Mouse (Mus musculus) kidney, adult 2 months (tissue): ENCODE results near the gene Atg4d. TPM values are rescaled to one million over a fixed set of nuclear protein-coding genes. Genes with fewer than 3 reads are reported as not detected.

ENCODE experiments used
- DNase-seq: peaks from one replicate; pipeline ENCODE4 v3.0.0; 2021
- H3K27ac ChIP-seq: fragments of 200-500 bp; 2 replicates; pipeline ENCODE4 v1.5.1; 2012; ENCODE audit warnings: low read depth, low read length, control low read depth, inconsistent platforms; ENCODE audit not compliant: insufficient read depth
- H3K27me3 ChIP-seq: fragments of 200-500 bp; replicated peaks from 2 replicates; pipeline ENCODE4 v1.6.1; 2012; ENCODE audit warnings: mild to moderate bottlenecking, moderate library complexity, low read length, inconsistent platforms; ENCODE audit not compliant: control insufficient read depth, insufficient read depth
- H3K36me3 ChIP-seq: fragments of 200-500 bp; 2 replicates; pipeline ENCODE4 v1.6.1; 2012; ENCODE audit warnings: mild to moderate bottlenecking, moderate library complexity, low read length, inconsistent platforms; ENCODE audit not compliant: control insufficient read depth, insufficient read depth
- H3K4me1 ChIP-seq: fragments of 200-500 bp; 2 replicates; pipeline ENCODE4 v1.6.1; 2011; ENCODE audit warnings: low read length; ENCODE audit not compliant: control insufficient read depth, insufficient read depth
- H3K4me3 ChIP-seq: fragments of 200-500 bp; 2 replicates; pipeline ENCODE4 v1.5.1; 2011; ENCODE audit warnings: mild to moderate bottlenecking, low read depth, low read length, control low read depth; ENCODE audit not compliant: insufficient read depth
- CTCF ChIP-seq: fragments of 200-500 bp; conservative IDR thresholded peaks from 2 replicates; pipeline ENCODE4 v1.5.1; 2011; ENCODE audit warnings: low read depth, mild to moderate bottlenecking, control low read depth, low read length, moderate library complexity, mixed read lengths; ENCODE audit not compliant: insufficient read depth, insufficient read length
- POLR2A ChIP-seq: fragments of 200-500 bp; IDR thresholded peaks from one replicate; pipeline ENCODE4 v1.6.1; 2011; ENCODE audit warnings: low read depth, low read length, control low read depth
- WGBS: fragments of 180-500 bp; shearing (Covaris S2); methylation state at CpG from one replicate; pipeline ENCODE4 v1.1.7; 2018; 5-methylcytosine and 5-hydroxymethylcytosine counted together
- polyA plus RNA-seq: library from polyadenylated mRNA; depleted of rRNA; stranded (reverse); fragments of >200 nt; gene quantifications from 2 replicates; pipeline ENCODE4 v1.2.3, GENCODE M21; 2012

Atg4d gene
- polyA plus RNA-seq, 1 experiment, result 67.0 TPM

GRCm38 (mm10) chr9:21292271-21292670 is 27.2 kb downstream of the Atg4d start:
- Histone ChIP-seq H3K4me3 (no peak overlapping the region), H3K27ac (no peak overlapping the region), H3K27me3 (no peaks in the 10 kb centered on the region), H3K36me3 (no peaks in the 10 kb centered on the region), H3K4me1 (peaks cover 5% of the 10 kb centered on the region; the same call in 1 of the 2 replicates)
- WGBS, result 91% methylated on average over 3 of the region's 3 CpGs
- TF ChIP-seq CTCF (no peak), POLR2A (no peak)
- DNase-seq, result no peak

GRCm38 (mm10) chr9:21299014-21299413 is 33.9 kb downstream of the Atg4d start:
- DNase-seq, result no peak
- WGBS, result 75% methylated on average over 10 of the region's 10 CpGs
- no peaks in the 10 kb centered on the region for H3K27me3 ChIP-seq

DNA sequence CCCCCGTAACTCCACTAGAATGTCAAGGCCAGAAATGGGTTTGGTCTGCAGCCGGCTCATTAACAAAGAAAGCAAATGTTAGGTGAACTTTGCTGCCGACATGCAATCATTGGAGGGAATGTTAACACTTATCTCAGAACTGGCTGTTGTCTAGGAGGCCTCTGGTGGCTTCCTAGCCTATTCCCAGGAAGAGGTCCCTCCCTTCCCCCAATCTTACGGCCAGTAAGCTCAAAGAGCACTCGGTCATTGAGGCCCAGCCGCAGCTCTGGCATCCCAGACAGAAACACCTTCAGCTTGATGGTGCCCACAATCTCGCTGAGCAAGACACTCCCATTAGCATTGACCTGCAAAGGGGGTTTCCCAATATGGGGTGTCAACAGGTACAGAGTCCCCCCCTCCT is 40.0 kb downstream of the Atg4d start:
- Histone ChIP-seq H3K4me1 (no peaks in the 10 kb centered on the region), H3K27ac (no peak overlapping the region), H3K36me3 (no peaks in the 10 kb centered on the region), H3K27me3 (no peaks in the 10 kb centered on the region), H3K4me3 (no peak overlapping the region)
- TF ChIP-seq CTCF (no peak), POLR2A (no peak)
- WGBS, result 79% methylated on average over 7 of the region's 7 CpGs
- DNase-seq, result no peak

More at GRCm38 (mm10) chr9:21299014-21299413, 33.9 kb downstream of the Atg4d start:
- Histone ChIP-seq H3K27ac (no peak overlapping the region), H3K4me3 (no peak overlapping the region), H3K36me3 (no peaks in the 10 kb centered on the region), H3K4me1 (no peaks in the 10 kb centered on the region)
- no peak for TF ChIP-seq CTCF
- TF ChIP-seq POLR2A, result no peak

DNA sequence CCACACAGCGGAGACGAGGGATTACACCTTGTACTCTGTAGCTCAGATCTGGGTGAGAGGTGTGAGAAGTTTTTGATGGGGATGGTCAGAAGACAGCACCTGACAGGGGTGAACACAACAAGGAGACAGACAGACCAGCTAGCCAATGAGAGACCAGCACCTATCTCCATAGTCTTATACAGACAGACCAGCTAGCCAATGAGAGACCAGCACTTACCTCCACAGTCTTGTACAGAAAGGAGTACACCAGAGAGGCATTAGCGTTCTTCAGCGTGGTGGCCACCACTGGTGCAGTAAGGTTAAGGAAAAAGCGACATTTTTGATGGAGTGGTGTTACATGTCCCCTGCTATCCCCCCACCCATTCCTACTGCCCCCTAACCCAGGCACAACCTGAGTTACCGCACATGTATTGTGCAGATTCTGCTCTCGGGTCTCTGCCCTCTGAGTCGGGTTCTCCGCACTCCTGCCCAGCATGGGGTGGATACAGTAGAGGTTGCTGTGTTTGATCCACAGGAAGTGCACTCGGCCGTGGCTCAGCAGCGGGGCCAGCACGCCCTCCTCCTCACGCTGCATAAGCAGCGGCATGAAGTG is 44.2 kb downstream of the Atg4d start:
- Histone ChIP-seq H3K4me1 (no peaks in the 10 kb centered on the region), H3K36me3 (no peaks in the 10 kb centered on the region), H3K4me3 (no peak overlapping the region), H3K27ac (no peak overlapping the region), H3K27me3 (no peaks in the 10 kb centered on the region)
- TF ChIP-seq POLR2A (no peak), CTCF (no peak)
- DNase-seq, result peak; percentile 49
- WGBS, result 39% methylated on average over 15 of the region's 15 CpGs

GRCm38 (mm10) chr9:21311695-21312094 is 46.6 kb downstream of the Atg4d start:
- Histone ChIP-seq H3K36me3 (no peaks in the 10 kb centered on the region), H3K27ac (no peak overlapping the region), H3K27me3 (no peaks in the 10 kb centered on the region), H3K4me1 (no peaks in the 10 kb centered on the region), H3K4me3 (peak overlapping the region; percentile 60)
- TF ChIP-seq CTCF, result no peak
- TF ChIP-seq POLR2A, result no peak
- WGBS, result 53% methylated on average over 7 of the region's 7 CpGs
- no peak for DNase-seq

- peak; percentile 65 for DNase-seq
- Histone ChIP-seq H3K4me3 (peak within 1 kb of the TSS; percentile 60), H3K4me1 (no peaks in the 10 kb centered on the region), H3K27me3 (no peaks in the 10 kb centered on the region), H3K27ac (no peak within 1 kb of the TSS), H3K36me3 (no peaks in the 10 kb centered on the region)
- WGBS, result 10% methylated on average over 35 of the region's 35 CpGs
- TF ChIP-seq CTCF (no peak; the same call in 1 of the 2 replicates), POLR2A (no peak)
Observed at GRCm38 (mm10) chr9:21312134-21312533, 47.0 kb downstream of the Atg4d start, which contains the start of gene Ap1m2. Gene Ap1m2, minus strand, starts transcription at chr9:21312337.

GRCm38 (mm10) chr9:21313394-21313793 is 48.3 kb downstream of the Atg4d start:
- no peak overlapping the region for H3K4me3 ChIP-seq
- no peaks in the 10 kb centered on the region for H3K27me3 ChIP-seq
- 10% methylated on average over 11 of the region's 11 CpGs for WGBS
- H3K36me3 ChIP-seq, result no peaks in the 10 kb centered on the region
- H3K27ac ChIP-seq, result no peak overlapping the region
- peak; percentile 89 for DNase-seq
- TF ChIP-seq CTCF (peak; percentile 91), POLR2A (no peak)
- no peaks in the 10 kb centered on the region for H3K4me1 ChIP-seq
